Mouse (Mus musculus) monocyte, adult 2 months (primary cell): ENCODE results near the gene Pcyox1.
"Not testable (repeated sequence)": the region's sequence is repeated elsewhere in the genome, so short reads cannot be mapped to it uniquely, and the experiment has no call there.

Experiments
- DNase-seq, 2 experiments: peaks; one replicate each; pipeline ENCODE4 v3.0.0; 2022; ENCODE audit warnings: low spot score in 2 of 2, low read depth in 1 of 2

Gene Pcyox1

DNA sequence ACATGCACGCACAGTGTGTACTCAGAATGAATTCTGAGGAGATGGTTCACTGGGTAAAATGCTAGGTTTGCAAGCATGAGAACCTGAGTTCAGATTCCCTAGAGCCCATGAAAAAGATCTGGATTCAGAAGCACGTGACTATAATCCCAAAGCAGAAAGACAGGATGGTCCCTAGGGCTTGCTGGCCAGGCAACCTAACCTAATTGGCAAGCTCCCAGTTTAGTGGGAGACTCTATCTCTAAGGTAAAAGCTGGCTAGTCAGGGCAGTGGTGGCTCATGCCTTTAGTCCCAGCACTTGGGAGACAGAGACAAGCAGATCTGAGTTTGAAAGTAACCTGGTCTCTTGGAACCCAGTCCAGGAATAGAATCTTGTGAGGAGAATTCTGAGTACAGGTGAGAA lies 2.0 kb upstream of the Pcyox1 start:
- DNase-seq: no peak

DNA sequence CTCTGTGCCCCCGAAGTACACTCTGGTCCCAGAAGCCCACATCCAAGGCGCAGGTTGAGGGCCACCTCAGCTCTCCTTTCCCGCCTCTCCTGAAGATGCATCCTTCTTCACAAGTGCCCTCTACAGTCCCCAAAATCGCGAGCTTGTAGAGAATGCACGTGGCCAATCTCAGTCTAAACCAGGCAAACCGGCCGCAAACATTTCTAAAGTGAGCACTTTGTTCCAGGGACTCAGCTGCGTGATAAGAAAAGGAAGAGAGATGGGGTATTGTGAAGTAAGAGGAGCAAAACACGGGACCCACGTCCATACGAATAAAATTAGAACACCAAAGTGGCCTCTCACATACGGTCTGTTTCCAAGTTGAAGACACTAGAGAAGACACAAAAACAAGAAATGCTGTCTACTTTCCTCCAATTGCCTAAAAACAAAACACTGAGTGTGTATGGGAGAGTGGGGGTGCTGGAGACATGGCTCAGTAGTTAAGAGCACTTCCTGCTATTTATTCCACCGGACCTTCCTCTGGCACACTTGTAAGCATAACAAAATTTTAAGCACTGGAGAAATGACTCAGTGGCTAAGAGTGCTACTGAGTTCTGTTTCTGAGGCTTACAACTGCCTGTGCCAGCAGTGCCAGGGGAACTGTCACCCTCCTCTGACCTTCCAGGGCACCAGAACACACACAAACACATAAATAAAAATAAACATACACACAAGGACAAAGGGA lies 465 bp upstream of the Pcyox1 start:
- no peak for DNase-seq

GRCm38 (mm10) chr6:86395969-86396368 lies 985 bp downstream of the Pcyox1 start:
- DNase-seq: no peak

GRCm38 (mm10) chr6:86395021-86395420 lies 1.9 kb downstream of the Pcyox1 start:
- DNase-seq: no peak

DNA sequence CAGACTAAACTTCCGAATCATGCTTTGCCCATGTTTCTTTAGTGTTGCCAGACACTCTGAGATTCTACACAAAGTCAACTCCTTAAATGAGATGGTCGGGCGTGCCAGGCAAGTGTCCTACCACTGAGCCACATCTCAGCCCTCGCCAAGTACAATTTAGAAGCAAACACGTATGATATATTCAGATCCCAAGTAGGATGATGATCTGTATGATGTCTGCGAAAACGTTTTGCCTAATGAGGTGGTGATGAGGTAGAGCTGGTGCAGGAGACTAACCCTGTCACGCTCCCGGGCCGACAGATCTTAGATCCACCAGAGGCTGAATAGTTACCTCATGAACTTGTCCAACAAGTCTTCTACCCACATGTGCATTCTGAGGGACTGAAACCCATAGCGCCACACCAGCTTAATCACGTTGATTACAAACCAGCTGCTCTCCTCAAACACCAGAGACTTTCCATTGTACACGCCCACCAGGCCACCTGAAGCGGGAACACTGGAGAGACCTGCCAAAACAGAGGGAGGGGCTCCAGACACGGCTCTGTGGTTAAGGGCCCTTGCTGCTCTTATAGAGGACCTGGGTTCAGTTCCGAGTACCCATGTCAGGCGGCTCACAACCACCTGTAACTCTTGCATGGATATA lies 2.8 kb downstream of the Pcyox1 start:
- DNase-seq: no peak

DNA sequence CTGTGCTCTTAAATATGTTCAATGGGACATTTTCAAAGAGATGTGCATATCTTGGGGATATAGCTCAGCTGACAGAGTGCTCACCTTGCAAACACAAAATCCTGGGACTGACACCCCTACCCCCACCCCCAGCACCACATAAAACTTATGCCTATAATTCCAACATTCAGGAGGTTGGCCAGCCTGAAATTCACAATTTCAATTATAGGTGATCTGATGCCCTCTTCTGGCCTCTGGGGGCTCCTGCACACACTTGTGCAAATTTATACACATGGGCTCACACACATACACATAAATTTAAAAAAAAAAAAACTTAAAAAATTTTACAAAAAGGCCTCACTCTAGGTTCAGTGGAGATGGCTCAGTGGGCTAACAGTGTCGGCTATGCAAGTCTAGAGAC lies 3.8 kb downstream of the Pcyox1 start:
- no peak for DNase-seq

DNA sequence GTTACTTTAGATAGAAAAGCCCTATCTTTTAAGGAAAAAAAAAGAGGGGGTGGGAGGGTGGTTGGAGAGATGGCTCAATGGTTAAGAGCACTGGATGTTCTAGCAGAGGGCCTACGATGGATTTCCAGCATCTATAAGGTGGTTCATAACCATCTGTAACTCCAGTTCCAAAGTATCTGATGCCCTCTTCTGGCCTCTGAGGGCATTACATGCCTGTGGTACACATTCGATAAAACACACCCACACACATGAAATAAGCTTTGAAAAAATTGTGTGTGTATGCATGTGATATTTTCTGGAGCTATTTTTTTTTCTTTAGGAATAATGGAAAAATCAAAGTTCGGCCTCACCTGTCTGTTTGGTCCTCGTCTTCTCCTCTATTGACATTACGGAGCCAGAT lies 5.6 kb downstream of the Pcyox1 start:
- no peak for DNase-seq

DNA sequence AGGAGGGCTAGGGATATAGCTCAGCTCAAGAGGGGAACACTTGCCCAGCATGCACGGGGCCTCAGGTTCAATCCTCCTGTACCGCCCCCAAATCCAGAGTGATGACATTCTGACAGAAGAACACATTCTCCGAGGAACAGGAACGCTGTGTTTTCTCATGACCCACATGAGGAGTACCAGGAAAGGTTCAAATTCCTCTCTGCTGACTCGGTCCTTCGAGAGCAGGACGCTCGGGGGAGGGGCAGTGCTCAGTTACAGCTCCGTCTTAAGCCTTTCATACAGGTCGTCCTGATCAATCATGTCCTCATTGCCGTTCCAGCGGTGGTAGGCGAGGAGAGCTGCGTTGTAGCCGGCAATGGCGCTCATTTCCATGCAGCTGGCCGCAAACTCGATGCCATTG lies 8.5 kb downstream of the Pcyox1 start:
- DNase-seq: no peak

DNA sequence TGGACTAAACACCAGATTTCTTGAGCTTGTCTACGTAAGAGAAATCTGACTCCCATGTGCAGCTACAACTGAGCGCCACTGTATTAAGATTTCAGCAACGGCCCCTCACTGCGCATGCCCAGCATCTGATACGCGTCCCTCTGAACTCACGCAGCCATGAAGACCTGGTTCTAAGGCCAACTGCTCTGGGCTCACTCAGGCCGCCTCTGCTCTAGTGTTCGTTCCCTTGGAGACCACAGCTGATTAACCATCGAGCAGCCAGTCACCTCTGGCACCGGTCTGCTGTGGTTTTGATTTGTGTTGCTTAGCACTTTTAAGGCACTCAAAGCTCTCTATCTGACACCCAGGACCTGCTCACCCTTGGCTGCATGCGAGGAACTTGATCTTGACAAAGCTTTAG lies 9.6 kb downstream of the Pcyox1 start:
- no peak for DNase-seq

GRCm38 (mm10) chr6:86385362-86386104 lies 11.4 kb downstream of the Pcyox1 start:
- DNase-seq: no peak

DNA sequence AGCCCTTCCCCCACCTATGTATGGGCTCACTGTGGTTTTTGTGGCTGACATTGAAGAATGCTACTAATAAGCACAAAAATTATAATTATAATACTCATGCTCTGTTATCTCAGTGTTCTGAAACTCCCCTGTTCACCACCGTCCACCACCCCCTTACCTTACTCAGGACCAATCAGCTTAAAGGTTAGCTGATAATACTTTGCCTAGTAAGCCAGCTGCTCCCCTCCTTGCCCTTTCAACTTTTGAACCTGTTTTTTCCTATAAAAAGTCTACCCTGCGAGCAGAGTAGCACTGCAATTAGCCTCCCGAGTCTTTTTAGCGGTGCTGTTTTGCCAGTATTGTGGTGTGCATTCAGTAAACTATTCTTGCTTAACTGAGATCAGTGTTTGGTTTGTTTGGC lies 12.3 kb downstream of the Pcyox1 start:
- no peak for DNase-seq

- DNase-seq: no peak
Observed at GRCm38 (mm10) chr6:86383370-86383769, 13.6 kb downstream of the Pcyox1 start.

- no peak for DNase-seq
Observed at GRCm38 (mm10) chr6:86382551-86382950, 14.4 kb downstream of the Pcyox1 start.

DNA sequence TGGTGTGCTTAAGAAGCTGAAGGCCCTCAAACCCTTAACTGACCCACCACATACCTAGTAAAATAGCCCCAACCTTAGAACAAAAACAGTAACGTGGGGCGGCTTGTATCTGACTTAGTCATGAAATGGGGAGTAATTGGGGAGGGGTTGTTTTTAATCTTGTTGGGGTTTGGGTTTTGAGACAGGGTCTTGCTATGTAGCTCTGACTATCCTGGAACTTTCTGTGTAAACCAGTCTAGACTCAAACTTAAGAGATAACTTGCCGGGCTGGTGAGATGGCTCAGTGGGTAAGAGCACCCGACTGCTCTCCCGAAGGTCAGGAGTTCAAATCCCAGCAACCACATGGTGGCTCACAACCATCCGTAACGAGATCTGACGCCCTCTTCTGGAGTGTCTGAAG lies 16.8 kb downstream of the Pcyox1 start:
- not testable (repeated sequence) for DNase-seq

- no peak for DNase-seq
Observed at GRCm38 (mm10) chr6:86378341-86378740, 18.6 kb downstream of the Pcyox1 start.

DNA sequence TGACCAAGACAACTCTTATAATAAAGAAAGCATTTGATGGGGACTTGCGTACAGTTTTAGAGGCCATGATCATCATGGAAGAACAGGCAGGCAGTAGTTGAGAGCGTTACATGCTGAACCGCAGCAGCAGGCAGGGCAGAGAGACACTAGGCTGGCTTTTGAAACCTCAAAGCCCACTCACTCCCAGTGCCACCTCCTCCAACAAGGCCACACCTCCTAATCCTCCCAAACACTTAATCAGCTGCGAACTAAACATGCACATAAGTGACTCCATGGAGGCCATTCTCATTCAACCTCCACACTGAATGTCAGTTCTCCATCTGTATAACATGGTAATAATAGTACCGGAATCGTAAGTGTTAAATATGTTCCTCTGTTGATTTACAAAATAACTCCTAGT lies 23.4 kb downstream of the Pcyox1 start:
- no peak for DNase-seq

DNA sequence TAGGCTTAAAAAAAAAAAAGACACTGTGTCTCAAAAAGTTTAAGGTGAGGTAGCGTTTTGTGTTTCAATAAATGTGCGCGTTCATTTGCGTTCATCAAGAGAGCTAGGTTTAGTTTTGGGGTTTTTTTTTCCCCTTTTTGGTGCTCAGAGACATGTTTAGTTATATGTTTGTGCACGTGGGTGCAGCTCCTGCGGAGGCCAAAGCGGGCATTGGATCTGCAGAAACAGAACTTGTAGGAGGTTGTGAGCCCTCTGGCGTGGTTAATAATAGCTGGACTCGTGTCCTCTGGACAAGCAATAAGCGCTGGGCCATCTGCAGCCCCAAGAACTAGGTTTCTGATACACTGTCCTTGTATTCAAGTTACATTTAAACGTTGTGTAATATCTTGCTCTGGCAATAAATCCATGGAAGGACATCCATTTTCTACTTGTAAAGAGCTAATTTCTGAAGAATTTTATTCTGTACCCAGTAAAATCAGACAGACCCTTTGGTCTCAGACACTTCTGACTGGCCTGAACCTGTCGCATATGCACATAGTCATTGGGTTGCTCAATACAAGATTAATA lies 24.9 kb downstream of the Pcyox1 start:
- no peak for DNase-seq

GRCm38 (mm10) chr6:86371340-86371911 lies 25.5 kb downstream of the Pcyox1 start:
- peak; percentile 81 to 91 for DNase-seq

DNA sequence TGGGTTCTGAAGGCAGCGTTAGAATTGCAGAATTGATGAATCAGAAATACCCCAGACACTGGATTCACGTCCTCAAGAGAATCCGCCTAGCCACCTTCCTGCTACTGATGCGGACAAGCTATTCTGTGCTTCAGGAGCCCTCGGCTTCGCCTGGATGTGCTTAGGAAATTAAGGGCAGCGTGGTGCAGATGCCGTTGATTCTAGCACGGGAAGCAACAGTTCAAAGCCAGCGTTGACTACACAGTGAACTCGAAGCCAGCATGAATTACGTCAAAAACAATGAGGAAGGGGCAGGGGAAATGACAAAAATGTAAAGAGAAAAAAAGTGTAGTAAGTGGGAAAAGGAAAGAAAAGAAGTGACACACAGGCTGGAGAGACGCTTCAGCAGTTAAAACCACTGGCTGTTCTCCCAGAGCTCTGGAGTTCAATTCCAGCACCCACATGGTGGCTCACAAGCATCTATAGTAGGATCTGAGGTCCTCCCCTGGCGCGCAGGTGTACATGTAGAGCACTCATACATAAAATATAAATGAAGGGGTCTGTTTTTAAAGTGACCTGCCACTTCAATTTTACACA lies 26.1 kb downstream of the Pcyox1 start, which contains the start of gene Snrpg:
TSS of gene Snrpg (plus strand) at position 541 of the 576 bp plus-strand sequence.
- no peak for DNase-seq

GRCm38 (mm10) chr6:86370093-86370713 lies 26.8 kb downstream of the Pcyox1 start:
- DNase-seq: no peak

DNA sequence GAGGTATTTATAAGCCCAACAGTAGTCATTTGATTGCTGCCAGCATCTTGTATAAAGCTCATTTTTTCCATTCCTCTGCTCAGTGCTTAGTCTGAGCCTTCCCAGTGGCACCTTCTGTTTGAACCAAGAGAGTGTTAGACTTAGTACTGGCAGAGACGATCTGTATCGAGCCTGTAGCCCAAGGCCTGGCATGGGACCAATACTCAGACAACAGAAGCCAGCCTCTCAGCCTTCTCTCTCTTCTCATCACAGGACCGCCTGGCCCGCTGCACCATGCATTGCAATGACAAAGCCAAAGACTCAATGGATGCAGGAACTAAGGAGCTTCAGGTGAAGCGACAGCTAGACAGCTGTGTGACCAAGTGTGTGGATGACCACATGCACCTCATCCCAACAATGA lies 28.5 kb downstream of the Pcyox1 start:
- no peak for DNase-seq
